Mouse (Mus musculus): ENCODE measurements around the gene Cadm4.
"Not testable (repeated sequence)": the region's sequence is repeated elsewhere in the genome, so short reads cannot be mapped to it uniquely, and the experiment has no call there.

The Cadm4 gene

DNA sequence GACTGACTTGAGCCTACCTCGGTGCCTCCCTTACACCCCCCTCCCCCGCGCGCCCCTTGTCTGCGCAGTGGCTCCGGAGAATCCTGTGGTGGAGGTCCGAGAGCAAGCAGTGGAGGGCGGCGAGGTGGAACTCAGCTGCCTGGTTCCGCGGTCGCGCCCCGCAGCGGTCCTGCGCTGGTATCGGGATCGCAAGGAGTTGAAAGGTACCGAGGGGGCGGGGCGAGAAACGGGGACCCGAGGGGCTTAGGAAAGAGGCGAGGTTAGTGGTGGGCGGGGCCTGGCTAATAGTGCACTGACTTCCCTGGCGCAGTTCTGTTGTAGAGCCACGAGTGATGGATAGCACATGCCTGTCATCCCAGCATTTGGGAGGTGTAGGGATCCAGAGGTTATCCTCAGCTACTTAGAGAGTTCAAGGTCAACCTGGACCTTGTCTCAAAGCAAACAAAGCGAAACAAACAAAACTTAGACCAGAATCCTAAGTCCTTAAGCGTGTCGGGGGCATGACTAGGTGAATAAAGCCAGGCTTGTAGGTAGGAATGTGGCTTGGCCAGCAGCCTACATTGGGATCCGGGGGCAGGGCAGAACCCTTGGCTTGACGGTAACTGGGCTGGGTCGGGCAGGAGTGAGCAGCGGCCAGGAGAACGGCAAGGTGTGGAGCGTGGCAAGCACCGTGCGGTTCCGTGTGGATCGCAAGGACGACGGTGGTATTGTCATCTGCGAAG, 18.2 kb downstream of the Cadm4 start:
- intact Hi-C loops (cut with DNase I), result no loop called here

DNA sequence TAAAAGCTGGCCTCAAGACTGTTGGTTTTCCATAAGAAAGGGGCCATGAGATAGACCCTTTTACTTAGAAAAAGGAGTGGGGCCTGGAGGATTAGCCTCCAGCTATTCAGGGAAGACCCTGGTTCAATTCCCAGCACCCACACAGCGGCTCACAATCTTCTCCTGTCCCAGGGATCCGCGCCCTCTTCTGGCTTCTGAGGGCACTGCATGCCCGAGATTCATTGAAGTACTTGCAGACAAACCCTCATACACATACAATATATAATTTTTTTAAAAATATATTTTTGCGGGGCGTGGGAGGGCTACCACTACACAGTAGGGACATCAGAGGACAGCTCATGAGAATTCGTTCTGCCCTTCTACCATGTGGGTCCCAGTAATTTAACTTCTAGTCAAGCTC, 19.1 kb downstream of the Cadm4 start:
- intact Hi-C loops (cut with DNase I), result no loop called here

DNA sequence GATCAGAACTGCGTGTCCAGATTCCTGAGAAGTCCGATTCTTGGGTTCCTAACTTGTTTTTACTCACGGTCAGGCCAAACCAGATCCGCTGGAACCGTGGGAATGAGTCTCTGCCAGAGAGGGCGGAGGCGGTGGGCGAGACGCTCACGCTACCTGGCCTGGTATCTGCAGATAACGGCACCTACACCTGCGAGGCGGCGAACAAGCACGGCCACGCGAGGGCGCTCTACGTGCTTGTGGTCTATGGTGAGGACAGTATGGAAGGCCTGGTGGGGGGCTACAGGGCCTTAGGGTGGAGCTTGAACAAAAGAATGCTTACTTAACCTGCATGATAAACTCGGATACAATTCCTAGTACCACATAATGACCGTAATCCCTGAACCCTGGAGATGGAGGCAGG, 19.7 kb downstream of the Cadm4 start:
- intact Hi-C loops (cut with DNase I), result no loop called here

DNA sequence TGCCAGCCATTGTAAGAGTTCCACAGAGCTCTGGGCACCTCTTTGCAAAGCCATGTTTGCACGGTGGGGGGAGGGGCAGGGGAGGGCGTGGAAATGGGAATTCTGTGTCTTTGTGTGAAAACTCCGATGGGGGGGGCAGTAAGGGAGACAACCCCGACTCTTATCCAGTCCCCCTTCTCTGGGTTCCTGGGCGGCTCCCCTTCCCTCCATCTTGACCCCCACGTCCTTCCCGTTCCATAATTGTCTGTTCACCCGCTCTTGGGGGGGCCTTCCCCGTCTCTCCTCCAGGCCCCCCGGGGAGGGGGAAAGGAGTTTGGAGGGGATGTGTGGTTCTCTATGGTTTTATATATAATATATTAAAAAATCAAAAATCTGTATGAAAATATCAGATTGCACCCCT, 22.2 kb downstream of the Cadm4 start:
- intact Hi-C loops (cut with DNase I), result no loop called here

DNA sequence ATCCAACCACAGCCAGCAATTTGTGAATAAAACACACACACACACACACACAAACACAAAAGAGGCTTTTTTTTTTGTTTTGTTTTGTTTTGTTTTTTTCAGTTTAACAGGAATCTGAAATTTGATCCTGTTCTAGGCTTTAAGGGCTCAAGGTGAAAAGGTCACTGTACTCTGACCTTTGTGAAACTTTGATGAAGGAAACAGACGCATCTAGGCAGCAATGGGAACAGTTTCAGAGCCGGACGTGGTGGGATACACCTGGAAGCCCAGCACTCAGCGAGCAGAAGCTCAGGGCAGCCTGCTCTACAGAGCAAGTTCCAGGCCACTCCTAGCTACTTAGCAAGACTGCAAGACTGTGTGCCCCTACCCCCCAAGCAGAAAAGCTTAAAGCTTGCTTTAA, 23.0 kb downstream of the Cadm4 start:
- intact Hi-C loops (cut with DNase I), result no loop called here

DNA sequence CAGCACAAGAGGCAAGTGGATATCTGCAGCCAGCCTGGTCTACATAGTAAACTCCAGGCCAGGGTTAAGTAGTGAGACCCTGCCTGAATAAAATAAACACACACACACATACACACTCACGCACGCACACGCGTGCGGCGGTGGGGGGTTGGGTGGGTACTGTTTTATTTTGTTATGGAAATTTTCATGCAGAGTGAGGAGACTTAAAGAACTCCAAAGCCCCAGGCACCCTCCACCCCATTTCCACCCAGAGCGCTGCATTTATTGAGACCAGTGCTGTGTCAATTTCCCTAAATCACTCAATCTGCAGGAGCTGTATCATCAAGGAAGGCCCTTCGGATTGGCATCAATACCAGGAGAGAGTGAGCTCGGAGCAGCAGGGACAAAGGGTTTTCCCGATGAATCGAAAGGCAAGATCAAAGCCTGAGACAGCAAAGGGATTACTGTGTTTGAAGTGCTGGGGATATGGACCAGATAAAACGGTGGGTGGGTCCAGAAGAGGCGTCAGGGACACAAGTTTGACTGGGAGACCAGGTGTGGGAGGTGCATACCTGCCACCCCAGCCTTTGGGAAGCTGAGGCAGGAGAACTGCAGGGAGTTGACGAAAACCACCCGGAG, 23.7 kb downstream of the Cadm4 start:
- intact Hi-C loops (cut with DNase I), result loop anchor here (2.0 kb wide), 1 partner anchor 23 kb away; no protein-coding TSS in a partner anchor

DNA sequence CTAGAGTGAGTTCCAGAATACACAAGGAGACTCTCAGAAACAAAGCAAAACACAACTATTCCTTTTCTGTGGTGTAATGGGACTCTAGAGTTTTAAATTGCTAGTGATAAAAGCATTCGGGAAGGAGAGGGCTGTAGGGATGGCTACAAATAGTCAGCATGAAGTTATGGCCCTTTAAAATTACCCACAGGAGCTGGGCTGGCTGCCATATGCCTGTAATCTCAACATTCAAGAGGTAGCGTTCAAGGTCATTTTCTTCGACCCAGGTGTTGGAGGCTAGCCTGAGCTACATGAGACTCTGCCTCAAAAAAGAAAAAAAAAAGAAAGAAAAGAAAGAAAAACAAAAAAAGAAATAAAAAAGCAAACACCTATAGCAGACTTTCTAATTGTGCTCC, 24.2 kb downstream of the Cadm4 start:
- intact Hi-C loops (cut with DNase I), result loop anchor here (2.0 kb wide), 1 partner anchor 23 kb away; no protein-coding TSS in a partner anchor

DNA sequence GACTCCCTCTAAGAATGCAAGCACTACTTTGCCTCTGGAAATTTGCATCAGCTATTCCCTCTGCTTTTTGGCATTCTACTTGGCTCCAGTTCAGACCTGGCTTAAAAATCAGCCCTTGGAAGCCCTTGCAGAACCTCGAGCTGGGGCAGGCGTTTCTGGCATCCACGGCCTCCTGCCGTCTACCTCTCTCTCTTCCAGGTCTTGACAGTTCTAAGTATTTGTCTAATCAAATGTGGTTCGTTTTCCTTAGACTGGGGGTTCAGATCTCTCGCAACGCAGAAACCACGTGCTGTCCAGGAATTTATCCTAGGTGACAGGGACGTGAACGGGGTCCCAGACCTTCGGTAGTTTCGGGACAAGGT, 24.6 kb downstream of the Cadm4 start:
- intact Hi-C loops (cut with DNase I), result loop anchor here (2.0 kb wide), 1 partner anchor 22 kb away; no protein-coding TSS in a partner anchor

DNA sequence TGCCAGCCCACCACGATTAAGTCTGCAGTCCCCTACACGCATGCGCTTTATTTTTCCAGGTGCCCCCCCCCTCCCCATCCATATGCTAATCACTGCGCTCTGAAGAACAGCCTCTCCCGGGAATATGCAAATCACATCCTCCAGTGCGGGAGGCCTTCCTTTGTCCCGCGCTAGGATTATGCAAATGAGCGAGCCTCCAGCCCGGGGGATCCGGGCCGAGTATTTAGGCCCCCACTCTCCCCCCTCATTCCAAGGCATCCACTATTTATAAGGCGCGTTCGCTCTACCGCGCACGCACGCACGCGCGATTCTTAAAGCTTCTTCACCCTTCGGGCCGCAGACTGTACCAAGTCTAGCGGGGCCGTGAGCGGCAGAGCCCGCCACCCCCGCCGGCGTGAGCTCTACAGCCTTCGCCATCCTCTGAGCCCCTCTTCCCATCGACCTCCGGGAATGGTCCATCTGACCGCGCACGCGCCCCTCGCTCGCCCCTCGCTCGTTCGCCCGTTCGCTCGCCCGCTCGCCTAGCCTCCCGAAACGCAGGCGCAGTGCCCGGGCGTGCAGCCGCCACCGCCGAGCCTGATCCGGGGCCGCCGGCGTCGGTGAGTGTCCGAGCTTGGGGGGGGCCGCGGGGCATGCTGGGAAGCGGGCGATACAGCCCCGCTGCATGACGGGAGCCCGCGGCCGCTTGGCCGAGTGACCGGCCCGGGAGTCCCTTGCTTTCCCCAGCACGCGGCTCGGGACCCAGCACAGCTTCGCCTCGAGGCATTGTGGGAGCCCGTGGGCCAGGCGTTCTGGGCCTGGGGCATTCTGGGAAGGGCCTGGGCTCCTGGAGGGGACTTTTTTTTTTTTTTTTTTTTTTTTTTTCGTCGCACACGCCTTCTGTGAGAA, 25.3 kb downstream of the Cadm4 start, which contains the start of gene Zfp428:
Gene Zfp428 (plus strand): TSS at position 169 of the 888 bp plus-strand sequence.
- intact Hi-C loops (cut with DNase I), result loop anchor here (2.0 kb wide), 1 partner anchor 22 kb away; no protein-coding TSS in a partner anchor

DNA sequence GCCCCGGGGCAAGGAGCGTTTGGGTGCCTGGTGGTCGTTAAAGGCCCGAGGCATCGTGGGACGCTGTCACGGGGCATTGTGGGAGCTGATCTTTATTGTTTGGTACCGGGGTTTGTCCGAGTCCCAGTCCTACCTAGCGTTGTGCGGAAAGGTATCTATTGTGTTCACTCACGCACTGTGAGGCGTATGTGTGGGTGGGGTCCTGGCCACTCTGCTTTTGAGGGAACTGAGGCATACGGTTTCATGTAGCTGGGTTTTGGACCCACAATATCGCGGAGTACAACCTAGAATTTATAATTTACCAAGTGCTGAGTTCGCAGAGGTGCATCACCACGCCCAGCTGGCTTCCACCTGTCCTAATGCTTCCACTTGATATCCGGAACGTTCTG, 25.9 kb downstream of the Cadm4 start:
- intact Hi-C loops (cut with DNase I), result loop anchor here (2.0 kb wide), 1 partner anchor 21 kb away; no protein-coding TSS in a partner anchor

DNA sequence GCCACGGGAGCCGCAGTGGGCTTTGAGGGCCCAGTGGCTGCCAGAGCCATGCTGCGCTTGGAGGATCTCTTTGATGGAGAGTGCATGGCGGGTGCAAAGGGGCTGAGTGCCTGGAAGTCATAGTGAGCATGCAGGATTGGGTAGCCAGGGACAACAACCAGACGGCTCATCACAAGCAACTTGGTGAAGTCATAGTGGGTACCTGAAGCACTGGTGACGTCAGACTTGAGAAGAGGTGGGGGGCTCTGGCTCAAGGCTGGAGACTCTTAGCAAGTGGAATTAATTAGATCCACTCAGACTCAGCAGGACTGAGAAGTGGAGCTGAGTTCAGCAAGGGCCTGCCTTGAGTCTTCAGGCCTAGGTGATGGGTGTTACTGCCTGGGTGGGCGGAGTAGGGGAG, 30.5 kb downstream of the Cadm4 start, which contains the start of gene AC161166.1:
Gene AC161166.1 (minus strand): TSS at position 101 of the 400 bp plus-strand sequence.
- intact Hi-C loops (cut with DNase I), result no loop called here

DNA sequence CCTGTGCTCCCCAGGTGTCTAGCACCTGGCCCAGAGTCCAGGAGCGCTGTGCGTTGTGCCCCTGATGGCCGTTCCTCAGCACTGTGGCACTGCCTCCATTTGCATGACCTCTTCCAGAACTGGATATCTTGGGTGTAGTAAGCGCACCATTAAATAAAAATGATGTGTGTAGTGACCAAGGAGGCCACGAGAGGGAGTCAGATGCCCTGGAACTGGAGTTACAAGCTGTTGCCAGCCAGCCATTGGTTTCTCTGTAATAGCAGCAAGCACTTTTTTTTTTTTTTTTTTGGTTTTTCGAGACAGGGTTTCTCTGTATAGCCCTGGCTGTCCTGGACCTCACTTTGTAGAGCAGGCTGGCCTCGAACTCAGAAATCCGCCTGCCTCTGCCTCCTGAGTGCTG, 34.5 kb downstream of the Cadm4 start:
- intact Hi-C loops (cut with DNase I), result not testable (repeated sequence)

DNA sequence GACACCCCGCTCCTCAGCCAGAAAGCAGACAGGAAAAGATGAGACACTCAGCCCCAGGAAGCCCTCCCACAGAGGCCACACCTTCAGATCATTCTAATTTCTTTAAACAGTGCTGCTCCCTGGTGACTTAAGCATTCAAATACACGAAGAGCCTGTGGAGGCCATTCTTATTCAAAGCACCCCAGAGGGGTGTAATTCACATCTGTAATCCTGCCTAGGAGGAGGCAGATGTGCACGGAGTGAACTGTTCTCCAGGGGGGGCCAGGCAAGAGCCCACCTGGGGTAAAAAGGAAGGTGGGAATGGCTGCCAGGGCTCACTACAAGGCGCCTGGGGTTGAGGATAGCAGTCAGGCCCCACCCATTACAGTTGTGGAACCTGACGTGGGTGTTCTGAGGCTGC, 35.3 kb downstream of the Cadm4 start:
- intact Hi-C loops (cut with DNase I), result no loop called here

DNA sequence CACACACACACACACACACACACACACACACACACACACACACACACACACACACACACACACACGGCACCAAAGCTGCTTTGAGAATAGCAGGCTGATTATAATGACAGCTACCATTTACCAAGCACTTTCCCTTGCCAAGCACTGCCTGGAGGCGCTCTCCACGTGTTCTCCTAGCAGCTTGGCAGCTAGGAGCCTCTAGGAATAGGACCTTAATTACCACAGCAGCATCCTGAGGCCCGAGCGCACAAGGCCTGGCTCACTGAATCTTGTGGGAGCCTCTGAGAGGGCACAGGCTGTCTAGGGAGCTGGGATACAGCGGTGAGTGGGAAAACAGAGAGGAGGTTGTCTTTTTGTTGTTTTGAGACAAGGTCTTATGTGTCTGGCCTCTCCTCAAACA, 35.8 kb downstream of the Cadm4 start:
- intact Hi-C loops (cut with DNase I), result no loop called here

DNA sequence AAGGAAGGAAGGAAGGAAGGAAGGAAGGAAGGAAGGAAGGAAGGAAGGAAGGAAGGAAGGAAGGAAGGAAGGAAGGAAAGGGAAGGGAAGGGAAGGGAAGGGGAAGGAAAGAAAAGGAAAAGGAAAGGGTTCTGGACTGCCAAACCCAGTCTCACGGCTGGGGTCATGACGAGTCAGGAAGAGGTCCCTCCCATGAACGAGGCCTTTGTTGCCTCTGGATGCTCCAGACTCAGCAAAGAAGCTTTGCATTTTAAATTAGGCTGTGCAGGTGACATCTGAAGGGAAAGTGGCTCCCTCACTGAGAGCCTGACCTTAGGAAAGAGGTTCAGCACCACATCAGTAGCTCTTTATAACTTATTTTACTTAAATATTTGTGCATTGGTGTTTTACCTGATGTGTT, 37.3 kb downstream of the Cadm4 start:
- intact Hi-C loops (cut with DNase I), result no loop called here

DNA sequence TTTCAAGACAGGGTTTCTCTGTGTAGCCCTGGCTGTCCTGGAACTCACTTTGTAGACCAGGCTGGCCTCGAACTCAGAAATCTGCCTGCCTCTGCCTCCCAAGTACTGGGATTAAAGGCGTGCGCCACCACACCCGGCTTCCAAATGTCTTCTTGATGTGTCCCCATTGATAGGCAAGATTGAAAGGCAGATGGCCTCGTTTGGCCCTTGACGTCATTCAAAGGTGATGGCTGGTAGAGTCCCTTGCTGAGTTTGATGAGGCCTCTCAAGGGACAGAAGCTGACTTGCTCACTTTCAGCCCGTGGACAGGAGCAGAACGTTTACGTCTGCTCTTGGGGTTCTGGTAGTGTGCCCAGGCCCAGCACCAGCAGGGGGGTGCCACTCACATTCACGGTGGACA, 38.2 kb downstream of the Cadm4 start:
- intact Hi-C loops (cut with DNase I), result not testable (repeated sequence)

DNA sequence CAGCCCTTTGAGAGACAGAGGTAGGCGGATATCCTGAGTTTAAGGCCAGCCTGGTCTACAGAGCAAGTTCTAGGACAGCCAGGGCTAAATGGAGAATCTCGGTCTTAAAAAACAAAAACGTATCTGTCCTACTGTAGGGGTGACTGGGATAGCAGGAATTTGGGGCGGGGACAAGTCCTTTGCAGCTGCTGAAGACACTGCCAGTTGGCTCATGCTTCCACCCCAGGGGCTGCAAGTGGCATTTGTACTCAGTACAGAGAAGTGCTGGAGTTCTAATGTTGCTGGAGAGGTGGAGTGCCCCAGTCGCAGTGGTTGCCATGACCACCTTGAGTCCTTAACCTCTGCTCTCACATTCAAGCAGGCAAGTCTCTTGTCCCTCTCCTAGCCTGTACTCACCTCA, 41.0 kb downstream of the Cadm4 start:
- intact Hi-C loops (cut with DNase I), result no loop called here

DNA sequence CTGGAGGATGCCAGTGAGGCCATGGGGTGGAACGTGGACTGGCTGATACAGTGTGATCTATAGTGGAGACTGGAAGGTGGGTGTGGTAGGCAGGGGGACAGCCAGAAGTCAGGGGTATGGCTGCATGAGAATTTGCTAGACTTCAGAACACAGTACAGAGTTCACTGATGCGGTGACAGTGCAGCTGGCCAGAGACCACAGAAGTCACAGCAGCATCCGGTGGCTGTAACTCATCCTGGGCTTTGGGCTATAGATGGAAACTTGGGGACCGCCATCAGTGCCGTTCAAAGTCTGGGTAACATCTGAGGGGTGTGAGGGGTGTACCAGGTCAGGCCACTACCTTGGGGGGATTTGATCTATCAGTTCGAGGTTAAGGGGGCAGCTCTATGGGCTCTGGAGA, 41.9 kb downstream of the Cadm4 start:
- intact Hi-C loops (cut with DNase I), result no loop called here

DNA sequence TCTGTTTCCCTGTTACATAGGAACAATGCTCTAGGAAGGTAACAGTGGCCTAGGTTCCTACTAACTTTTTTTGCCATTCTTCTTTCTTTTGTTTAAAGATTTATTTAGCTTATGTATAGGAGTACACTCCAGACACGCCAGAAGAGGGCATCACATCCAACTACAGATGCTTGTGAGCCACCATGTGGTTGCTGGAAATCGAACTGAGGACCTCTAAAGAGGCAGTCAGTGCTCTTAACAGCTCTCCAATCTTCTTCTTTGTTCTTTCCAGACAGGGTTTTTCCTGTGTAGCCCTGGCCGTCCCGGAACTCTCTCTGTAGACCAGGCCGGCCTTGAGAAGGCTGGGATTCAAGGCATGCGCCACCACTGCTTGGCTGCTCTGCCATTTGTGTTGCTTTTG, 43.2 kb downstream of the Cadm4 start:
- intact Hi-C loops (cut with DNase I), result no loop called here

DNA sequence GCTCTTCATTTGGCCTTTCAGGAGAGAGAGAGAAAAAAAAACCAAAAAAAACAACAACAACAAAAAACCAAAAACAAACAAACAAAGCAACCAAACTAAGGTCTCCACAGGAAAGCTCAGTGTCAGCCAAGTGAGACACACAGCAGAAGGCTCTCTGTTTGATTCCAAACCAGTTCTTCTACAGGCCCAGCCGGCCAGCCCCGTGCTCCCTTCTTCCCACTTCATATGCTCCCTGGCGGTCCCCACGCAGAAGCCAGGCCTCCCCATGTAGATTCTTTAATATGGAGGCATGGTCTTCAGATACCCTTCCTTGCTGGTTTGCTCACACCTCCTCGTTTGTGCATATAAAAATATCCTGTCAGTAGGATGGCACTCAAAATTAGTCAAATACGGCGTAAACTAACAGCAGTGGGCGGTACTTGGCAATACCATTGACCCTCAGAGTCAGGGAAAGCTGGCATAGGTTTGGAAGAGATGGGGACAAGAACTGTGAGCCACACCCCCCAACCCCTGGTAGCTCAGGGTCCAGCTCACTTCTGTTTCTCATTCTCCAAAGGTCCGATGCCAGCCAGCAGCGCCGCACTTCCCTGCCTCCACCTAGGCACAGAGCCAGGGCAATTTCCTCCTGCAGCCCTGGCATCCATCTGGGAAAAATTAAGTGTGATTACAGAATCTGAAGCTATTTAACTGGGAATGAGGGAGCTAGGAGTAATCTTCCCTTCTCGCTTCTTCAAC, 44.0 kb downstream of the Cadm4 start:
- intact Hi-C loops (cut with DNase I), result no loop called here

DNA sequence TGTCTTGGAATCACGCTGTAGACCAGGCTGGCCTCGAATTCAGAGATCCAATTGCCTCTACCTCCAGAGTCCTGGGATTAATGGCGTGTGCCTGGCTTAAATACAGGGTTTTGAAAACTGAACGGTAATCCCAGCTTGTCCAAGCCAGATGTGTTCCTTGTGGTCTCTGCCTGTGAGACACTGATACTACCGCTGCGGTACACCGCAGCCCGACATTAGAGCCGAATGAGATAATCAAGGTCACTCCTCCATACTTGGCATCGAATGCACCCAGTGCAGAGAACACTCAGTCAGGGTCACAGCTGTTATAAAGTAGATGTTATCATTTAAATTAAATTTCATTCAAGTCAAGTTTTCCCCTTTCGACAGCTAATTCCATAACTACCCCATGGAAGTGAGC, 47.0 kb downstream of the Cadm4 start:
- intact Hi-C loops (cut with DNase I), result loop anchor here (2.0 kb wide), 1 partner anchor 22 kb away; the partner anchor contains the start of gene Zfp428

Measured in adrenal gland (tissue).